Mouse (Mus musculus): Measurements from ENCODE around the gene Gm17359.

The Gm17359 gene

GRCm38 (mm10) chr3:79358721-79359120, 22.3 kb downstream of the Gm17359 start:
- no peak for DNase-seq

GRCm38 (mm10) chr3:79360317-79361101, 24.0 kb downstream of the Gm17359 start:
- DNase-seq, result no peak

DNA sequence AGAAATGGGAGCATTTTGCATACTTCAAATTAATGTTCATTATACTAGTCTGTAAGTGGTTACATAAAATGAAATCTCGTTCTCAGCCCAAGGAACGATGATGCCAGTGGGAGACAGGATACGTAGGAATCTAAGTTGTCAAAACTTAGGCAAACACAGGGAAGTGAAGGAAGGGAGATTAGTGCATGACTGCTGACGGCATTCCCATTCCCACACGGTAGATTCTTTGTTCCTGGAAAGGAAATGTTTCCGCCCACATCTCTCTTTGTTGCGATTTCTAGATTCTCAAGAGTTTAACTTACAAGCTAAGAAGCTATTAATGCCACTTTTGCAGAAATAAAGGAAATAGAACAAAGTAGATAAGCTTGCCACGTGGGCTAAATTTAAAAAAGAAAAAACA, 29.6 kb downstream of the Gm17359 start:
- no peak for DNase-seq

DNA sequence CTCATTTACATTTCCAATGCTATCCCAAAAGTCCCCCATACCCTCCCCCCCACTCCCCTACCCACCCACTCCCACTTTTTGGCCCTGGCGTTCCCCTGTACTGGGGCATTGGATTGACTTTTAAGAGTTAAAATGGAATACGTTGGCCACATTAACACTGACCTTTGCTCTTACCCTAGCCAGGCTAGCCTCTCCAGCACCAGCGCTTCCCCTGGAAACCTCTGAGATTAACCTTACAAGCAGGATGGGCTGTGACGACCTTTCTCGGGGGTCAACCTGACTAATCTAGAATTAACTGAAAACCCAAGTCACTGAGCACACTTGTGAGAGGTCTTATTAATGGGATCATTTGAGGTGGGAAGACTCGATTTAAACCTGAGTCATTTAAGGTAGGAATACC, 31.8 kb downstream of the Gm17359 start:
- DNase-seq, result no peak

- no peak for DNase-seq
Measured at GRCm38 (mm10) chr3:79370385-79370929, 34.0 kb downstream of the Gm17359 start.

- no peak for DNase-seq
Measured at GRCm38 (mm10) chr3:79371506-79372195, 35.2 kb downstream of the Gm17359 start.

DNA sequence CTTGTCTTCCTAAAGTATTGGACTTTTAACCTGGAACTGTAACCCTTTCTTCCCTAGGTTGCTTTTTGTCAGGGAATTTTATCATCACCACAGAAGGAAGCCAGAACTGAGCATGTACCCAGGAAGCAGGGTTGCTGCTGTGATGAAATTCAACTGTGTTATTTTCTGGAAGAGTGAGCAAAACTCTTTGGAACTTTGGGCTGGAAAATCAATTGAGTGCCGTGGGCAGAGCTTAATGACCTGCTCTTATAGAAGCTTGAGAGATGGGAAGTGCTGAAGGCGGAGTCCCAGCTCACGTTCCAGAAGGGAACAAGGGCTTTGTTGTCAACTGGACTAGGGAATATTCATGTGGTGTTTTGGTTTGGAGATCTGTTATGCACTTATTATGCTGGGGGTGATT, 37.5 kb downstream of the Gm17359 start:
- no peak for DNase-seq

DNA sequence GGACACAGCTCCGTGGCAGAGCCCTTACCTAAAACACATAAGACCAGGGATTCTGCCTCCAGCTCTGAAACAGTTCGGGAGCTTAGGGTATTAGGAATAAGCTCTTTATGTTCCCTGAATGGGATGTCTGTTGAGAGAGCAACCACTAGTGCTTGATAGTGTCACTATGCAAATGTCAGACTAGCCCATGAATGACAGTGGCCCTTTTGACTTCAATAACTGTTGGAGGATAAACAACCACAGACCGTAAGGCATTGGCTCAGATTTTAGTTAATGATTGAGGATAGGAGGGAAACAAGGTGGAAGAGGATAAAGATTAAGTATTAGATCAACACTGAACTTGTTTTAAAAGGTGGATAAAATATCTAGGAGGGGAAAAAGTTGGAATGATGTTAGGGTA, 41.6 kb downstream of the Gm17359 start:
- DNase-seq, result no peak

DNA sequence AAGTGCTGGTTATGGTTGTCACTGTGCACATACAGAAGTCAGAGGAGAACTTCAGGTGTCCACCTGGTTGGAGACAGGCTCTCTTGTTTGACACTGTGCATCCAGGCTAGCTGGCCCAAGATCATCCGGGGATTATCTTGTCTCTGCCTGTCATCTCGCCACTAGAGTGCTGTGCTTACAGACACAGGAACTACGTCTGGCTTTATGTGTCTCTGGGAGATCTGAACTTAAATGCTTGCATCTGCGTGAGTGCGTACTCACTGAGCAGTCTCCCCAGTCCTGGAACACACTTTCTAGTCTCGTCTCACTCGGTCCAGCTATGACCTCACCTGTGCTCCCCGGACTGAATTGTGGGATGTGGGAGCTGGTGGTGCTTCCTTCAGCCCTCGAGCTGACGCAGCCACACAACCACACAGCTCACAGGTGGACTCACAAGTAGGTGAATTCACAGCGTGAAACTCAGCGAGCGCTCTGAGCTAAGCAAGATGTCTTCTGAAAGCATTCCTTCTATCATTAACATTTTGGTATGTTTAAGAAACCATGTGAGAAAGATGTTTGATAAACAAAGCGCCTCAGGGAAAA, 42.9 kb downstream of the Gm17359 start:
- peak; percentile 40 for DNase-seq

GRCm38 (mm10) chr3:79379873-79380595, 43.6 kb downstream of the Gm17359 start:
- DNase-seq, result no peak

DNA sequence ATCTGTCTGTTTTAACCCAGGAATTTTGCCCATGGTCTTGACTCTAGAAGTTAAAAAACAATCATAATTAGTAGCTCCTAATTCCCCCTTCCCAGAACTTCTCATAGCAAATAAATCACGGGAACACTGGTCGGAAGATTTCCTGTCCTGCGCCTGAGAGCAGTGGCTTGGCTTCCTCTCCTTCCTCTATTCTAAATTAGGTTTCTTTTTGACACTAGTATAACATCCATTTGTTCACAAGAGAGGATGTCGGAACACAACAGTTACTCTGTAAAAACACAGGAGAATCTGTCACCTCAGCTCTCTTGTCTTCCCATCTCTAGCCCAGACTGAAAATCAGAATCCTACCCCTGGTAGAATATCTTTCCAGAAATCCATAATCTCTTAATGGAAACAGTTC, 44.9 kb downstream of the Gm17359 start:
- DNase-seq, result no peak

- DNase-seq, result no peak
Measured at GRCm38 (mm10) chr3:79385434-79386029, 49.1 kb downstream of the Gm17359 start.

DNA sequence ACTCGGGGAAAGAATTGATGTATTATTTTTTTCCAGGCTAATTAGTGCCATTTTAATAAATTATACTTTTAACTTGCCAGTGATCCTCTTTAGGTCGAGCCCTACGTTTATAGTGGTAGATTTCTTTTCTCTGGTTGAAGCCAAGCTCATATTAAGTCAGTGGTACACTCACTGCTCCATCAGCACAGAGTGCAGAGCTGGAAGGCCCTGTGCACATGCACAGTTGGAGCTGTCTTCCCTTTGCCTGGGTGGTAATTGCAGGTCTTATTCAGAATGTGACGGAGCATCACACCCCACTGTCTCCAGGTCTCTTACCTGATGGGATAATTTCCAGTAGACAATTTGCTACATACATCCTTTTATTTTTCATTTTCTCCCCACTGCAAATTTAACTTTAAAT, 52.6 kb downstream of the Gm17359 start:
- DNase-seq, result no peak

DNA sequence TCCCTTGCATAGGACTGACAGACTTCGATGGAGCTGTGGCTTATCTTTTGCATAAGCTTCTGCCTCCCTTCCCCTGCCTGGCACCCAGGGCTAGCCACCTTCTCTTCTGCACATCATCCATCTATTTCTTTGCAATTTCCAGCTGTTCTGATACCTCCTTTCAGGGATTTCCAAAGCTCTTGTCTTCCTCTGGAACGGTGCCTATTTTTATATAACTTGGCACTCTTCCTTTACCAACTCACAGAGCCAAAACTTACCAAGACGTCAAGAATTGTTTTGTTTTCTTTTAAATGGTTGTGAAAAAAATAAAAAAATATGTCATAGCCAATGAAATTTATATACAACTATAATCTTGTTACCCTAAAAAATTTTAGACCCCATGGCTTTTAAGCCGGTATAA, 64.1 kb downstream of the Gm17359 start:
- no peak for DNase-seq

- no peak for DNase-seq
Measured at GRCm38 (mm10) chr3:79402056-79402455, 65.6 kb downstream of the Gm17359 start.

DNA sequence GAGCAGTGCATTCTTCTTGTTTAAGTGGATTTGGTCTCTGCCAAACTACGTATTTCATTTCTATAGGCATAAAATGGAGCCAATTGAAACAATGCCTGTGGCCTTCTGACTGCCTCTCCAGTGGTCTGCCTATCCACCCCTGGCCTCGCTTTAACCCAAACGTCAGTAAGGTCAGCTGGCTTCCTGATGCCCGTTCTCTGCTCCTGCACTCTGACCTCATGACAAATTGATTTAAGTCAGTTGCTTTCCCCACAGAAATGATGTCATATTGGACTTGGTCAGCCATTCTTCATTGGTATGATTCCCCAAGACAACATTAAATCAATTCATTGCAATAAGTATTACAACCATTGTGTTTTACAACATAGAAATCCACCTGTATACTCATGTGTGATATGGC, 72.1 kb downstream of the Gm17359 start:
- no peak for DNase-seq

DNA sequence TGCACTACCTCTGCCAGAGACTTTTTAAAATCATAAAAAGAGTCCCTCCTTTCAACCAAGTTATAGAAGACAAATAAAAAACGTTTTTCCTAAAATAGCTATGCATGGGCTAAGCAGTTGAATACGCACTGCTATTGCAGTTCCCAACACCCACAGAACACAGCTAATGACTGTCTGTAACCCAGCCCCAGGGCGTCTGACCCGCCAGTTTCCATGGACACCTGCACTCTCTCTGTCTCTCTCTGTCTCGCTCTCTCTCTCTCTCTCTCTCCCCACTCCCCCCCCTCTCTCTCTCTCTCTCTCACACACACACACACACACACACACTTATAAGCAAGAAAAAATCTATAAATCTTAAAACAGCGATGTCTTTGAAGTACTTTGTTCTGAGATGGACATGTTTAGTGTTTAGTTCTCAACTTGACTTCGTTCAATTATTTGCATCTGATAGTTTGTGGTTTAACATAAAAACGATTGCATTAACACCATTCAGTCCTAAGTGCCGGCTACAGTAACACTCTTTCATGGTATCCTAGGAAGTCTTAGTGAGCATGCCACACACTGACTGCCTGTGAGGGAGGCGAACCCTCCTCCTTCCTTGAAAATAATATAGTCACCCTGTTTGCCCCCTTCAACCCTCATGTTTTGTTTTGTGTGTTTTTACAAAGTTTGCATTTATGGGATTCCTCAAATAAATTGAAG, 73.6 kb downstream of the Gm17359 start:
- no peak for DNase-seq

GRCm38 (mm10) chr3:79410629-79410995, 74.2 kb downstream of the Gm17359 start:
- DNase-seq, result no peak

DNA sequence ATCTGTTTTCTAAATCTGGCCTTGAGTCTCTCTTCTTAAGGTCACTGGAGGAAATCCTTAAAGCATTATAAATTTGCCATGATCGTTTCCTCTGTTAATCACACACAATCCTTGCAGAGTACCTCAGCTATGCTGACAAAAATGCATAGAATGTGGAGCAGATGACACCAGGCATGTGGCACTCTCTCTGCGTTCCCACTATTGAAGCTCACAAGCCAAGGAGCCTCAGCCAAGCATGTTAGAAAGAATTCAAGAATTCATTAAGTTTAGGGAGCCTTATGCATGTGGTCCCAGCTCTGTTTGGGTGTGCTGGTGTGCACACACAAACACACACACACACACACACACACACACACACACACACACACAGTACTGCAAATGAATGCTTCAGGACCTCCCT, 75.2 kb downstream of the Gm17359 start:
- no peak for DNase-seq

GRCm38 (mm10) chr3:79413492-79413891, 77.0 kb downstream of the Gm17359 start:
- no peak for DNase-seq

DNA sequence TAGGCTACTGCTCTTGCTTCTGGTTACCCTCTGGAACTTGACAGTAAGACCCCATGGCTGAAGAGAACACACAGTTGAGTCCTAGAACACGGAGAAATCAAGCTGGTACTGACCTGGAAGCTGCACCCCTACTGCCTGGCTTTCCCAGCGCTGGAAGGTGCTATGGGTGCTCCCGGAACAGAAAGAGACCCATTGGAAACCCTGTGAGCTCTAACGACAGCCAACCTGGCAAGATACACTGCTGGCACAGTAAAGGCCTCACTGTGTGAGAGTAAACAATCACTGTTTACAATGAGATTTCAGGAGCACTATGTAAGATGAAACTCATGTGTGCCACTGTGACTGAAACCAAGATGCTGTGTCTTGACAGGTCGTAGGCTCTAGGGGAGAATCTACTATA, 78.6 kb downstream of the Gm17359 start:
- no peak for DNase-seq

- no peak for DNase-seq
Measured at GRCm38 (mm10) chr3:79415929-79416328, 79.5 kb downstream of the Gm17359 start.
